Mouse (Mus musculus): ENCODE measurements around the gene 4930556J24Rik. TPM values are rescaled to one million over a fixed set of nuclear protein-coding genes. Genes with fewer than 3 reads are reported as not detected.

4930556J24Rik gene
- total and polyA plus RNA-seq, 2 experiments from 2014 or later, result 0.16 to 0.26 TPM

DNA sequence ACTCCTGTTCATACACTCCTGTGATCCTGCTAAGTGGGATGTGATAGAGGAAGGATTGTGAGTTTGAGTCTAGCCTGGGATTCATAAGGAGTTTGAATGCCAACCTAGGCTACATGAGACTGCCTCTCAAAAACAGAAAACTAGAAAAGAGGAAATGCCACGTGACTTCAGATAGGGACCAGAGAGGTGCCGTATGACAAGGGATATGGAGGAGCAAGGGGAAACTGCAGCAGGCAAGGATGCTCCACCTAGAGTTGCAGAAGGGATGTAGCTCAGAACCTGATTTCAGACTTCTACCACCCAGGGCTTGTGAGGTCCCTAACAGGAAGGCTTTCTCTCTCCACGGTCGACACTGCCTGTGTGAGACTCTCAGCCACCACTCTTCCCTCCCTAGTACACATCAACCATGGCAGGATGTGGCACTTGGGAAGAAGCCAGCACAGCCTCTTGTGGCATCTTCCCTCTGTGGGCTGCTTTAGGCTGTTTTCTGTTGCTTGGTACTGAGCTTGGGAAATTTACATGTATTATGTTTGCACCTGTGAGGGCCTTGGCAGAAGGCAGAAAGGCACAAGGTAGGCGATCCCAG is 28.7 kb upstream of the 4930556J24Rik start:
- whole genome bisulfite sequencing, result 66% methylated on average over 5 of the region's 5 CpGs
- TF ChIP-seq CTCF (IDR thresholded peaks at IDR 0.05), result no peak

DNA sequence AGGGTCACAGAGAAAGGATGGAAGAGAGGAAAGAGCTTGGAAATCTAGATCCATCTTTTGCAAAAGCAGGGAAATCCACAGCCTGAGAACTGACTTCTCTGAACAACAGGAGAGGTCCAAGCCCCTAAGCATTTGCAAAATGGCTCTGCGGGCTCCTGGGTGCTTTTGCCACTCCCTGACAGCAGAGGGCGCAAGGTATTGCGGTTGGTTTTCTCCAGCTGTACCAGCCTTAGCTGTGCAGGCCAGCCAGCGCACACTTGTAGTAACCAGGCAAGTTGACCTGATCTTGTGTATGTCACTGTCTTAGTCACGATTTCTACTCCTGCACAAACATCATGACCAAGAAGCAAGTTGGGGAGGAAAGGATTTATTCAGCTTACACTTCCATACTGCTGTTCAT is 25.0 kb upstream of the 4930556J24Rik start:
- H3K9ac ChIP-seq (replicated peaks; ENCODE audit: low read length, poor library complexity, severe bottlenecking), result no peak overlapping the region
- 9% methylated on average over 5 of the region's 5 CpGs for WGBS
- H3K4me2 ChIP-seq (ENCODE audit: low read depth, low read length, poor library complexity, severe bottlenecking), result no peak overlapping the region
- H3K36me3 ChIP-seq (ENCODE audit: insufficient read depth, low read length), result no peaks in the 10 kb centered on the region
- DNase-seq (ENCODE audit: low spot score), result peak; percentile 70
- no peaks in the 10 kb centered on the region for H3K9me3 ChIP-seq (ENCODE audit: low read length)
- H3K4me3 ChIP-seq (ENCODE audit: low read depth, low read length), result no peak overlapping the region
- TF ChIP-seq CTCF (IDR thresholded peaks at IDR 0.05), result peak; percentile 86
- no peak for ATAC-seq (ENCODE audit: low FRiP score)
- no peak overlapping the region for H3K27ac ChIP-seq (ENCODE audit: low read depth, low read length)
- no peaks in the 10 kb centered on the region for H3K4me1 ChIP-seq (ENCODE audit: insufficient read depth, low read length)
- H3K27me3 ChIP-seq (ENCODE audit: insufficient read depth, low read length), result peaks cover 31% of the 10 kb centered on the region

More for the DNA sequence above, 28.7 kb upstream of the 4930556J24Rik start:
- H3K4me1 ChIP-seq (ENCODE audit: insufficient read depth, low read length), result no peaks in the 10 kb centered on the region
- no peak for DNase-seq (ENCODE audit: low spot score)
- no peak overlapping the region for H3K27ac ChIP-seq (ENCODE audit: low read depth, low read length)
- H3K27me3 ChIP-seq (ENCODE audit: insufficient read depth, low read length), result peaks cover 2% of the 10 kb centered on the region; the same call in 1 of the 2 replicates
- no peak overlapping the region for H3K4me2 ChIP-seq (ENCODE audit: low read depth, low read length, poor library complexity, severe bottlenecking)
- H3K9ac ChIP-seq (replicated peaks; ENCODE audit: low read length, poor library complexity, severe bottlenecking), result no peak overlapping the region
- no peak for ATAC-seq (ENCODE audit: low FRiP score)
- no peaks in the 10 kb centered on the region for H3K36me3 ChIP-seq (ENCODE audit: insufficient read depth, low read length)
- H3K4me3 ChIP-seq (ENCODE audit: low read depth, low read length), result no peak overlapping the region
- no peaks in the 10 kb centered on the region for H3K9me3 ChIP-seq (ENCODE audit: low read length)

DNA sequence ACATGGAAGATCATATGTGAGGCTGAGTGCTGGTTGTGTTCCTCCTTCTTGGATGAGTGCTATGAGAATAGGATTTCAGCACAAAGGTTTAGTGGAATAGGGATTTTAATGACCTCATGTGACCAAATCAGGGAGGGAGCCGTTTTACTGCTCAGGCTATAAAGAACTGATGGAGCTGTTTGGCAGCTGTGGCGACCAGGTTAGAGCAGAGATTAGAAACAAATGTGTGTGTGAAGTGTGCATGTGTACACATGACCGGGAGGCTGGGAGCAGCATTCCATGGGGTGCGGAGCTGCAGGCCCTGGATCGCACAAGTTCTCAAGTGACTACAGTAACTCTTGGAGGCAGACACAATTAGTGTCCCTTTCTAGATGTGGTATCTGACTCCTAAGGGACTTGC is 23.0 kb upstream of the 4930556J24Rik start:
- Histone ChIP-seq H3K9me3 (ENCODE audit: low read length) (no peaks in the 10 kb centered on the region), H3K36me3 (ENCODE audit: insufficient read depth, low read length) (no peaks in the 10 kb centered on the region), H3K9ac (replicated peaks; ENCODE audit: low read length, poor library complexity, severe bottlenecking) (no peak overlapping the region), H3K27ac (ENCODE audit: low read depth, low read length) (no peak overlapping the region), H3K4me1 (ENCODE audit: insufficient read depth, low read length) (no peaks in the 10 kb centered on the region), H3K4me3 (ENCODE audit: low read depth, low read length) (no peak overlapping the region), H3K4me2 (ENCODE audit: low read depth, low read length, poor library complexity, severe bottlenecking) (no peak overlapping the region), H3K27me3 (ENCODE audit: insufficient read depth, low read length) (peaks cover 31% of the 10 kb centered on the region)
- DNase-seq (ENCODE audit: low spot score), result no peak
- 80% methylated on average over 5 of the region's 5 CpGs for WGBS
- no peak for ATAC-seq (ENCODE audit: low FRiP score)
- no peak for TF ChIP-seq CTCF (IDR thresholded peaks at IDR 0.05)

DNA sequence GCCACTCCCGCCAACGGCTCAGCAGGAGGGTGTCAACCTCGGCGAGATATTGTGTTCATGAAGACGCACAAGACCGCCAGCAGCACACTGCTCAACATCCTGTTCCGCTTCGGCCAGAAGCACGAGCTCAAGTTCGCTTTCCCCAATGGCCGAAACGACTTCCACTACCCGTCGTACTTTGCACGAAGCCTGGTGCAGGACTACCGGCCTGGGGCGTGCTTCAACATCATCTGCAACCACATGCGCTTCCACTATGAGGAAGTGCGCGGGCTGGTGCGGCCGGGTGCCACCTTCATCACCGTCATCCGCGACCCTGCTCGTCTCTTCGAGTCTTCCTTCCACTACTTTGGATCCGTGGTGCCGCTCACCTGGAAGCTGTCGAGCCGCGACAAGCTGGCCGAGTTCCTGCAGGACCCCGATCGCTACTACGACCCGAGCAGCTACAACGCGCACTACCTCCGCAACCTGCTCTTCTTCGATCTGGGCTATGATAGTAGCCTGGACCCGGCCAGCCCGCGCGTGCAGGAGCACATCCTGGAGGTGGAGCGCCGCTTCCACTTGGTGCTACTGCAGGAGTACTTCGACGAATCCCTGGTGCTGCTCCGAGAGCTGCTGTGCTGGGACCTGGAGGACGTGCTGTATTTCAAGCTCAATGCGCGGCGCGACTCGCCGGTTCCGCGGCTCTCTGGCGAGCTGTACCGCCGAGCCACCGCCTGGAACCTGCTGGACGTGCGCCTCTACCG is 21.6 kb upstream of the 4930556J24Rik start:
- Histone ChIP-seq H3K4me3 (ENCODE audit: low read depth, low read length) (peak overlapping the region; percentile 19), H3K9ac (replicated peaks; ENCODE audit: low read length, poor library complexity, severe bottlenecking) (no peak overlapping the region), H3K27me3 (ENCODE audit: insufficient read depth, low read length) (peaks cover 31% of the 10 kb centered on the region), H3K36me3 (ENCODE audit: insufficient read depth, low read length) (no peaks in the 10 kb centered on the region), H3K4me1 (ENCODE audit: insufficient read depth, low read length) (no peaks in the 10 kb centered on the region), H3K4me2 (ENCODE audit: low read depth, low read length, poor library complexity, severe bottlenecking) (peak overlapping the region; percentile 27), H3K9me3 (ENCODE audit: low read length) (no peaks in the 10 kb centered on the region), H3K27ac (ENCODE audit: low read depth, low read length) (no peak overlapping the region)
- WGBS, result 10% methylated on average over 66 of the region's 66 CpGs
- DNase-seq (ENCODE audit: low spot score) (no peak), ATAC-seq (ENCODE audit: low FRiP score) (no peak)
- peak; percentile 11; the same call in 1 of the 2 replicates for TF ChIP-seq CTCF (IDR thresholded peaks at IDR 0.05)

DNA sequence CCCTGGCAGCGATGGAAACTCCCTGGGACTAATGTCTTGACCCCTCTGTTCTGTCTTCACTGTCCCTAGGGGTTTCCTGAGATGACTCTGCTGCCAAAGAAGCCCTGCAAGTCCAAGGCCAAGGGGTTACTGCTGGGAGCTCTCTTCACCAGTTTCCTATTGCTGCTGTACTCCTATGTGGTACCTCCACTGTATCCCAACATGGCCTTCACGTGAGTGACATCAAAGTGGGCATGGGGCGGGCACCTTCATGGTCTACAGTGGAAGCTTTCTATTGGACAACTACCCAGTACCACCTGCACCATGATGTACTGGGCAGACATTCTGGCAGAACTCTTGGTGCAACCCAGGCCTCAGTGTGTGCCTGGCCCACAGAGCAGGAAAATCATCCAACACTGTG is 20.3 kb upstream of the 4930556J24Rik start:
- H3K4me3 ChIP-seq (ENCODE audit: low read depth, low read length), result no peak overlapping the region
- DNase-seq (ENCODE audit: low spot score), result no peak
- peaks cover 31% of the 10 kb centered on the region for H3K27me3 ChIP-seq (ENCODE audit: insufficient read depth, low read length)
- H3K4me2 ChIP-seq (ENCODE audit: low read depth, low read length, poor library complexity, severe bottlenecking), result no peak overlapping the region
- no peak for ATAC-seq (ENCODE audit: low FRiP score)
- H3K9ac ChIP-seq (replicated peaks; ENCODE audit: low read length, poor library complexity, severe bottlenecking), result no peak overlapping the region
- no peaks in the 10 kb centered on the region for H3K36me3 ChIP-seq (ENCODE audit: insufficient read depth, low read length)
- H3K27ac ChIP-seq (ENCODE audit: low read depth, low read length), result no peak overlapping the region
- 95% methylated on average over 3 of the region's 3 CpGs for WGBS
- no peak for TF ChIP-seq CTCF (IDR thresholded peaks at IDR 0.05)
- H3K9me3 ChIP-seq (ENCODE audit: low read length), result no peaks in the 10 kb centered on the region
- H3K4me1 ChIP-seq (ENCODE audit: insufficient read depth, low read length), result no peaks in the 10 kb centered on the region

DNA sequence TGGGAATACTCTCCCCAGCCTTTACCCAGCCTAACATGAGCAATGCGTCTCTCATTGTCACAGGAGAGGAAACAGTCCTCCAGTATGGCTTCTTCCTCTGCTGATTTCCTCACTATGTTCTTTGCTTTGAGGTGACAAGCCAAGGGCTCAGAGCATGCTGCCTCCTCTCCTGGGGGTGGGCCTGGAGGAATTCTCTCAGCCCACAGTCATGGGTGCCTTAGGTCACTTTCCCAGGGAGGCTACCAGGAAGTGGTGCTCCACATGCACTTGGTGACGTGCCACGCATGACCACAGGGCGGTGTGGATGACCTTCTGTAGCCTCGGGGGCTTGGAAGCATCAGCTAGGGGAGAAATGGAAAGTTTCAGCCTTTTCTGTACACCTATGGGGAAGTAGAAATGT is 18.9 kb upstream of the 4930556J24Rik start:
- WGBS, result 87% methylated on average over 5 of the region's 5 CpGs
- no peak for TF ChIP-seq CTCF (IDR thresholded peaks at IDR 0.05)
- peaks cover 31% of the 10 kb centered on the region for H3K27me3 ChIP-seq (ENCODE audit: insufficient read depth, low read length)
- no peak for DNase-seq (ENCODE audit: low spot score)
- no peak for ATAC-seq (ENCODE audit: low FRiP score)
- no peak overlapping the region for H3K4me2 ChIP-seq (ENCODE audit: low read depth, low read length, poor library complexity, severe bottlenecking)
- no peak overlapping the region for H3K27ac ChIP-seq (ENCODE audit: low read depth, low read length)
- H3K4me3 ChIP-seq (ENCODE audit: low read depth, low read length), result no peak overlapping the region
- no peaks in the 10 kb centered on the region for H3K9me3 ChIP-seq (ENCODE audit: low read length)
- no peaks in the 10 kb centered on the region for H3K4me1 ChIP-seq (ENCODE audit: insufficient read depth, low read length)
- no peaks in the 10 kb centered on the region for H3K36me3 ChIP-seq (ENCODE audit: insufficient read depth, low read length)
- no peak overlapping the region for H3K9ac ChIP-seq (replicated peaks; ENCODE audit: low read length, poor library complexity, severe bottlenecking)

All from midbrain, postnatal 0 days (tissue).